Mouse (Mus musculus): ENCODE results near the gene Zfp106. TPM values are rescaled to one million over a fixed set of nuclear protein-coding genes. Genes with fewer than 3 reads are reported as not detected.

The Zfp106 gene
- polyA plus RNA-seq, 1 experiment from 2014 or later: 69.6 TPM

Other genes with a start within 250 kb of the Zfp106 start
- gene Pla2g4f, start 249.7 kb downstream of the Zfp106 start, polyA plus RNA-seq (2014; fragmentation: Nextera tagmentation; extraction: Ambion mirVana): not detected in 2 replicates
- 11.7 and 22.4 TPM in 2 replicates for gene Vps39, start 210.7 kb downstream of the Zfp106 start, polyA plus RNA-seq (2014; fragmentation: Nextera tagmentation; extraction: Ambion mirVana)
- 8.2 and 10.8 TPM in 2 replicates for gene Ganc, start 159.9 kb downstream of the Zfp106 start, polyA plus RNA-seq (2014; fragmentation: Nextera tagmentation; extraction: Ambion mirVana)
- gene Tmem87a, start 159.7 kb downstream of the Zfp106 start, polyA plus RNA-seq (2014; fragmentation: Nextera tagmentation; extraction: Ambion mirVana): 17.4 and 20.2 TPM in 2 replicates
- 1.2 and 1.3 TPM in 2 replicates for gene Capn3, start 107.8 kb downstream of the Zfp106 start, polyA plus RNA-seq (2014; fragmentation: Nextera tagmentation; extraction: Ambion mirVana)
- gene Snap23, start 3.8 kb upstream of the Zfp106 start, polyA plus RNA-seq (2014; fragmentation: Nextera tagmentation; extraction: Ambion mirVana): 46.0 and 61.0 TPM in 2 replicates
- 23.3 and 27.4 TPM in 2 replicates for gene Haus2, start 45.5 kb upstream of the Zfp106 start, polyA plus RNA-seq (2014; fragmentation: Nextera tagmentation; extraction: Ambion mirVana)
- gene Lrrc57, start 45.7 kb upstream of the Zfp106 start, polyA plus RNA-seq (2014; fragmentation: Nextera tagmentation; extraction: Ambion mirVana): 19.0 and 19.9 TPM in 2 replicates
- 5.3 and 8.0 TPM in 2 replicates for gene Stard9, start 65.3 kb upstream of the Zfp106 start, polyA plus RNA-seq (2014; fragmentation: Nextera tagmentation; extraction: Ambion mirVana)